Mouse (Mus musculus) embryonic stem cell, embryonic (primary cell): Measurements from ENCODE around the gene Dock2.

Experiments
- CTCF ChIA-PET, 4 experiments: fragments of 300-600 bp in 2 of 4; fragments of 350-600 bp in 2 of 4; sonication (Branson Sonifier 250); formaldehyde crosslinking; loops; one replicate each; lab custom pipeline; 2022; ENCODE audit warnings: inconsistent platforms in 2 of 4; lab: Charles Lee
- POLR2A ChIA-PET, 4 experiments: fragments of 300-600 bp in 2 of 4; fragments of 350-600 bp in 2 of 4; sonication (Branson Sonifier 250); formaldehyde crosslinking; loops; one replicate each; lab custom pipeline; 2022; ENCODE audit warnings: antibody characterized with exemption in 4 of 4, inconsistent platforms in 1 of 4; lab: Charles Lee

Gene Dock2

GRCm38 (mm10) chr11:34401343-34401742, 382.3 kb downstream of the Dock2 start:
- ChIA-PET CTCF (no interaction called here), POLR2A (no interaction called here)

- ChIA-PET POLR2A (no interaction called here), CTCF (no interaction called here)
Measured at GRCm38 (mm10) chr11:34398555-34398954, 385.1 kb downstream of the Dock2 start.

DNA sequence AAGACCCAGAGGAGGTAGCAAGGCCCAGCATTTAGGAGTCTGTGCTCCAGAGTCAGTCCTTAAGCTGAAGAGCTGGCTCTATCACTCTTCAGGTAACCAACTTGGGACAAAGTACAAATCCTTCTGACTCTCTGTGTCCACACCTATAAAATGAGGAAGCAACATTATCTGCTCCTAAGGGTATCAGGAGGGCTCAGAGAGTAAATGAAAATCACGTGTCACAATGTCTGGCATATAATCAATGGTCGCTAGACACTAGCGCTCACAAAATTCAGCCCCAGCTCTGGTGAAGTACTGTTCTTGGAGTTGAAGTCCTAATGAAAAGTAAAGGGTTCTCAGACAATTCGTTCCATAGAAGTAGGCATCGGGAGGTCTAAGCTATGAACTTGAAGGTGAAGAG, 386.0 kb downstream of the Dock2 start:
- POLR2A ChIA-PET = no interaction called here
- CTCF ChIA-PET = no interaction called here

DNA sequence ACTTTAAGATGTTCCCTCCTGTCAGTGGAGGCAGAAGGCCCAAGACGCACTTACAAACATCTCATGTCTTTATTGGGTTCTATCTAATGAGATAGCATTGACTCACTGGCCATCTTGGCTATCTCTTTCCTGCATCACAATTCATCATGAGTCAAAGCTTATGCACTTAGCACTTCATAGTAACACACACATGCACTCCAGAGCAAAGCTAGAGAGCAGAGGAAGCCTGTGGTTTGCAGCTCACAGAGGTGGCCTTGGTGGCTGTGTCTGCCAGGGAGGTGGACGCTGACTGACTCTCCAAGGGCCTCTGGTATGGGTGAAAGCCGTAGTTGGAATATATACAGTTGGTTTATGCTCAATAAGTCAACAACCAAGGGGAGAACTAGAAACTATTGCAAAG, 387.9 kb downstream of the Dock2 start:
- POLR2A ChIA-PET = no interaction called here
- CTCF ChIA-PET = no interaction called here

DNA sequence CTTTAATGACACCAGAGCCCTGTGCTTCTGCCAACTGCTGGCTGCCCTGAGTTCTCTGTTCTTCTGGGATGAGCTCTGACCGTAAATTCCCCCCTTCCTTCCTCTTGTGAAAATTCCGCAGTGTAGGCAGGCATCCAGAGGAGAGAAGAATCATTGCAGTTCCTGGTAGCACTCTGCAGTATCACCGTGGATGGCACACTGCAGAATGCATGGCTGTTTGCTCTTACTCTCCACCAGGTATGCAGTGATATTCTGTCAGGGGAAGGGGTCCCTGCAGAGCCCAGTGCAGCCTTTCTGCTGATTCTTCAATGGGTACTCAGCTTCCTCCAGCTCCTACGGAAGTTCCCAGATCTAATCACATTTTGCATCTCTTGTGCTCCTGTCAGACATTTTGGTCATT, 391.6 kb downstream of the Dock2 start:
- POLR2A ChIA-PET = no interaction called here
- CTCF ChIA-PET = no interaction called here

DNA sequence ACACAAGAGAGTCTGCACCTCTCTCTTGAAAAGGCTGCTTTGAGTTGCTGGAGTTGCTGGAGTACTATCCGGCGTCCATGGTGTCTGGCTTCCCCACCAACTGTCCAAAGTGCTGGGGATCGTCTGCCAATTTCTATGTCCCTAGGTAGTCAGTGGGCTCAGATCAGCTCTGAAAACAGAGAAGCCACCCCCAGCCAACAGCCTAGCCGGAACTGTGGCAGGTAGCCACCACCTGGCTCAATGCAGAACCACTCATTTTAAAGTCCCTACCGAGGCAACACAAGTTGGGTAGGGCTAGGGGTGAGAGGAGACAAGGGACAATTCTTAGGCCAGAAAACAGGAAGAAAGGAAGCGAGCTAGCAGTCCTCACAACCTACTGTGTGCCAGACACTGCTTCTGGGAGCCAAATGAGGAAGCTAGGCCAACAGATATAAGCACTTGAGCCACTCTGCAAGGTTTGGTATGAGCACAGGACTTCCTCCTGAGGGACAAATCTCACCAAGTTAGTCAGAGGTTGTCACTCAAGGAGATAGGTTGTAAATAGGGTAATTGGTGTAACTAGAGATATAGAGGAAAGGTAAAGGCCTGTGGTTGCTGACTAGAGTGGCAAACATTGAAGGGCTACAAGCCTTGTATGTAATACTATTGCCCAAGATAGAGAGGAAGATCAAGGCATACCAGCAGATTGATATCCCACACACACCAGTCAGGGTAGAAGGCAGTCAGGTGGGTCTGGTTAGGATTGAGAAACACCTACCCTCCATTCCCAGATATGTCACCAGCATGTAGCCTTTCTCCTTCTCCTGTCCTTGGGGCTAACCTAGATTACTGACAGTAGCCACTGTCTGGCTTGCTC, 394.2 kb downstream of the Dock2 start:
- ChIA-PET POLR2A (interaction anchor here in 1 of 4 experiments (0.5 kb wide), 1 partner anchor 1102 kb away, joined by 3 read pairs; no protein-coding TSS in a partner anchor), CTCF (no interaction called here)

DNA sequence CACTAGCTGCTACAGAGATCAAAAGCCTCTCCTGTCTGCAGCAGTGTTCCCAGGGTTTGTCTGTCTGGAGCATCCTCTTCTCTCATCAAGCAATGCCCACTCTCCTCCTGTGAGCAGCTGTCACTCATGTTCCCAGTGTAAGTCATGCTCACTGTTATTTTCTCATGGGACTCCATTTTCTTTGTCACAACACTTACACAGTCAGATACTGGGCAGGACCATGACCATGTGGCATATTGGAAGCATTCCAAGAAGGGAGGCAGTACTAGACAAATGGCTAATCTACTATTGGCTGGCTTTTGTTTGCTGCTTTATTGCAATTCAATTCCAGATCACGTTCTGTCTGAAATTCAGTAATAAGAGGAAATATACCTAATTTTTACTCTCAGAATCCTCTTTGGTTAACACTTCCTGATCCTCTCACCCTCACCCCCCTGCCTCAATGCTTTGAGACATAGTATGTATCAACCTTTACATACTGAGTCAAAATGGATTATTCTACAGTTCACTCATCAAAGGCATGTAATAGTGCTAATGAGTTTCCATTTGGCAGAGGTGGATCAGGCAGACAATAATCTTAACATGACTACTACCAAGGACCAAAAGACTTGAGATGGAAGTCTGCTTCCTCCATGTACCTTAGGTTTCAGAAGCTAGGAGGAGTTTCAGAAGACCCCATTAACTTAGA, 398.5 kb downstream of the Dock2 start:
- POLR2A ChIA-PET = interaction anchor here in 1 of 4 experiments (0.5 kb wide), 1 partner anchor 46 kb away, joined by 5 read pairs; no protein-coding TSS in a partner anchor
- CTCF ChIA-PET = no interaction called here

DNA sequence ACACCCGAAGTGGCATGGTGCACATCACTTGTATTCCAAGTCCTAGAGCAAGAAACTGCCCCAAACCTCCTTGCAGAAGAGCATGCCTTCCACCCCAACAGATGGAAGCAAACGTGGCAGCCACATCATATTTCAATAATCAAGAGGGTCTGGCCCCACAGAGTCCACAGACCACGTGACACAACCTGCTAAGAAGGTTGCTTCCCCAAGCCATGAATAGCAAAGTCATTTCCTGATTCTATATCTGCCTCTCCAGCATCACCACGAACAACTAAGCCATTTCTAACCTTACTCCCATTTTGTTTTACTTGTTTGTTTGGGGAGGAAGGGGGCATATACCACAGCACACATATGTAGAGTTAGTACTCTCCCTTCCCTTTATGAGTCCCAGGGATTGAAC, 399.5 kb downstream of the Dock2 start:
- ChIA-PET CTCF (no interaction called here), POLR2A (no interaction called here)

DNA sequence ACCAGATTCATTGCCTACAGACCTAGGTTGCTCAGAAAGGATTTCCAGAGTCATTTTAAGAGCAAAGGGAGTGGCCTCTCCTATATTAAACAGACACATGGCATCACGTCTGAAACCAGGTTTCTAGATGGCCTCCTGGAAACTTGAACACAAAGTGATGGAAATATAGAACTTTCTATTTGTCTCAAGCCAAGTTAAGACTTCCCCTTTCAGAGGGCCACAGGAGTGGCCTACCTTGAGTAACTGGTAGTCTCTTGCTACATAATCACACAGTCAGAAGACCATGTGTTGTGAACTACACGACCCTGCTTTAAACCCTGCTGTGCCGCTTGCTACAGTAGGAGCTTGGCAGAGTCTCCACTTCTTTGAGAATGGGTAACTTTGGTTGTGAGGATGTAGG, 400.2 kb downstream of the Dock2 start:
- POLR2A ChIA-PET = no interaction called here
- CTCF ChIA-PET = no interaction called here

GRCm38 (mm10) chr11:34377649-34378048, 406.0 kb downstream of the Dock2 start:
- ChIA-PET CTCF (no interaction called here), POLR2A (interaction anchor here in 1 of 4 experiments (0.9 kb wide), 1 partner anchor 63 kb away, joined by 3 read pairs; the partner anchor contains the start of gene Fam196b)

DNA sequence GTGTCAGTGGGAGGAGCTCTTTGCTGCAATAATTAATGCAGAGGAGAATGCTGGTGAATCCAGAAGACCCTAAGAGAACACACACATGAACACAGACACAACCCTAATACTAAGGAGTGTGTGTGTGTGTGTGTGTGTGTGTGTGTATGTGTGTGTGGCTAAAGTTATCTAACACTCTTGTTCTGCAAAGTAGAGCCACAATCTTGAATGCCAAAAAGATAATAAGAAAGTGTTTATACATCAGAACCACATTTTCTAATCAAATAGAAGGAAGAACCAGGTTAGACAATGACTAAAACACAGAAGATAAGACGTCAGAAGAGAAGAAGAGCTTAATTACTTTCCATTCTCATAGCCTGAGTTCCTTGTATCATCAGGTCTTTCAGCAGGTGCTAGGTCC, 408.1 kb downstream of the Dock2 start:
- ChIA-PET CTCF (no interaction called here), POLR2A (interaction anchor here in 1 of 4 experiments (0.6 kb wide), 1 partner anchor 53 kb away, joined by 3 read pairs; no protein-coding TSS in a partner anchor)

- POLR2A ChIA-PET = no interaction called here
- CTCF ChIA-PET = interaction anchor here in 2 of 4 experiments (0.5 kb wide), 2 partner anchors 58 to 427 kb away, joined by 4 to 8 read pairs; partner anchors contain the start of gene Fam196b (in 1 of the 2)
Measured at GRCm38 (mm10) chr11:34372224-34372623, 411.5 kb downstream of the Dock2 start.

- ChIA-PET CTCF (interaction anchor here in 1 of 4 experiments (0.6 kb wide), 1 partner anchor 41 kb away, joined by 5 read pairs; the partner anchor contains the start of gene Fam196b), POLR2A (interaction anchor here in 1 of 4 experiments (1.7 kb wide), 1 partner anchor 14 kb away, joined by 4 read pairs; no protein-coding TSS in a partner anchor)
Measured at GRCm38 (mm10) chr11:34356109-34356508, 427.6 kb downstream of the Dock2 start.

- ChIA-PET CTCF (no interaction called here), POLR2A (interaction anchor here in 1 of 4 experiments (1.7 kb wide), 1 partner anchor 15 kb away, joined by 4 read pairs; no protein-coding TSS in a partner anchor)
Measured at GRCm38 (mm10) chr11:34355406-34355805, 428.3 kb downstream of the Dock2 start.

GRCm38 (mm10) chr11:34349453-34350056, 434.1 kb downstream of the Dock2 start:
- CTCF ChIA-PET = no interaction called here
- POLR2A ChIA-PET = no interaction called here

DNA sequence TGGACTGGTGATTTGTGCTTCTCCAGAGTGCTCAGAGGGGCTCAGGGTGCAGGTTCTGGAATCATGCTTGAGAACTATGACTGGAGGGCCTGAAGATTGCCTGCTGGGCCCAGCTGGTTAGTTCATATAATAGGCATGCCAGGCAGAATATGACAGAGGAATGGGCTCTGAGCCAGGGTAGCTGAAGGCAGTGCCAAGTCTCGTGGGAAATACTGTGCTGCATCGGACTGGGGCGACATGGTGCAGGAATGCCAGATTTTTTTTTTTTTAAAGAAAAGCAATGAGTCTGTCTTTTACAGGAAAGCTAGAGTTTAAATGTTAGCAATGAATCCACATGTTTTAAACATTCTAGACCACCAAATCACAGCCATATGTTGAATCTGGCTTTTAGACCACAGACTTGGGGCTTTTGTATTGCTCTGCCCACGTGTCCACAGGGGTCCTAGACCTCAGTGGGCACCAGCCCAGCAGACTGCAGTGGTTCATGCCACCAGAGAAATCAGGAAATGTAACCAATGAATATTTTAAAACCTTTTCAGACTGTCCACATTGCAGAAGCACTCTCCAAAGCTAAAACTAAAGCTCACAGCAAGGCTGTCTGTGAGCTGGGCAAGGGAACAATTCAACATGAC, 435.3 kb downstream of the Dock2 start:
- POLR2A ChIA-PET = no interaction called here
- CTCF ChIA-PET = interaction anchor here in 1 of 4 experiments (0.7 kb wide), 1 partner anchor 33 kb away, joined by 3 read pairs; no protein-coding TSS in a partner anchor

DNA sequence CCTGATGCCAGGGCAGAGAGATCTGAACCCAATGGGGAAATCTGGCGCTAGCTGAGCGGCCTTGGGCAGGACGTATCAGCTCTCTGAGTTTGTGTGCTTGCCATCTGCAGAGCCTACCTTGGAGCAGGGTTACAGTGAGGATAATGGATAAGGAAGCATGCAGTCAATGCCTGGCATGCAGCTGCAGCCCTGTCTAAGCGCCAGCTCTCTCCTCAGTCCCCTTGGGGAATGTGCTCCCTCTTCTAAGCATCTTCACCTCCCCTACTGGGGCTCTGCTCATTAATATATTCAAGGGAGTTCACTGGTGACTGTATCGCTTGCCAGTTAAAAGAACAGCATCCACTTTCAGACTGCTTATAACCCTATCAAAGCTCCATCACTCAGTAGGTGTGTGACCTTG, 439.4 kb downstream of the Dock2 start:
- POLR2A ChIA-PET = no interaction called here
- CTCF ChIA-PET = no interaction called here

GRCm38 (mm10) chr11:34343742-34344307, 439.9 kb downstream of the Dock2 start:
- ChIA-PET CTCF (no interaction called here), POLR2A (no interaction called here)

DNA sequence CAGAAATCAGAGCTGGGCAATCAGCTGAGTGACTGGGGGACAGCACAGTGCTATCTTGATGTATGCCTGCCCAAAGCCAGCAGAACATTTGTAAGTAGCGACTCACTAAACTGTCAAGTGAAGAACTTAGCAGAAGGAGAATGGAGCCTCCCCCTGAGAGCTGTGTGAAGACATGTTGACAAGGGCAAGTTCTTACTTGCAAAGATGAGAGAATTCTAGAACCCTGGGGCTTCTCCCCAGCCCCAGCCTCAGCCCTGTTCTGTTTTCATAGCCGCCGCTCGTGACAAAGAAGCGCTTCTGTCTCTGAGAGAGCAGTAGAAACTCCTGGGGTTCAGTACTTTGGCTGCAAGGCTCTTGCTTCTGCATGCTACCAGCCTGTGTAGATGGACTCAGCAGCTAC, 444.0 kb downstream of the Dock2 start:
- ChIA-PET CTCF (interaction anchor here in 1 of 4 experiments (1.0 kb wide), 1 partner anchor 111 kb away, joined by 3 read pairs; no protein-coding TSS in a partner anchor), POLR2A (interaction anchor here in 1 of 4 experiments (0.6 kb wide), 1 partner anchor 68 kb away, joined by 3 read pairs; no protein-coding TSS in a partner anchor)
